Mouse (Mus musculus) thymus, postnatal 36 days (tissue): ENCODE measurements around the gene Sarnp.

ENCODE experiments used
- DNase-seq, 2 experiments: peaks; one replicate each; pipeline ENCODE4 v3.0.0; 2022; ENCODE audit warnings: mixed read lengths in 2 of 2

Gene Sarnp

DNA sequence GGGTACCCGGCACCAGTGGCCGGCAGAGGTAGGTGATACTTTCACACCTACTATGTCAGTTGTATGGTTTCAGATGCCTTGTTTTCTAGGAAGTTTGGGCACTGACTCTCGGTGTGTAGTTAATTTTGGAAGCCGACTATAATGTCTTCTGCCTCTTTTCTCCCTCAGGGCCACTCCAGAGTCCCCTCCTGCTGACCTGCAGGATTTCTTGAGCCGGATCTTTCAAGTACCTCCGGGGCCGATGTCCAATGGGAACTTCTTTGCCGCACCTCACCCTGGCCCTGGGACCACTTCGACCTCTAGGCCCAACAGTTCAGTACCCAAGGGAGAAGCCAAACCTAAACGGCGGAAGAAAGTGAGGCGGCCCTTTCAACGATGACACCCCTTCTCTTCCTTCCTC, at the start of gene Sarnp:
Gene Sarnp, plus strand, starts transcription at position 301 of the 400 bp plus-strand sequence.
- no peak for DNase-seq

- DNase-seq: no peak
Observed at GRCm38 (mm10) chr10:128772895-128773294, 44.2 kb upstream of the Sarnp start.

GRCm38 (mm10) chr10:128773685-128774084, 43.4 kb upstream of the Sarnp start:
- DNase-seq: no peak

- DNase-seq: no peak
Observed at GRCm38 (mm10) chr10:128778441-128778840, 38.7 kb upstream of the Sarnp start.

GRCm38 (mm10) chr10:128779011-128779795, 37.9 kb upstream of the Sarnp start:
- DNase-seq: peak in 1 of 2 experiments; percentile 23

DNA sequence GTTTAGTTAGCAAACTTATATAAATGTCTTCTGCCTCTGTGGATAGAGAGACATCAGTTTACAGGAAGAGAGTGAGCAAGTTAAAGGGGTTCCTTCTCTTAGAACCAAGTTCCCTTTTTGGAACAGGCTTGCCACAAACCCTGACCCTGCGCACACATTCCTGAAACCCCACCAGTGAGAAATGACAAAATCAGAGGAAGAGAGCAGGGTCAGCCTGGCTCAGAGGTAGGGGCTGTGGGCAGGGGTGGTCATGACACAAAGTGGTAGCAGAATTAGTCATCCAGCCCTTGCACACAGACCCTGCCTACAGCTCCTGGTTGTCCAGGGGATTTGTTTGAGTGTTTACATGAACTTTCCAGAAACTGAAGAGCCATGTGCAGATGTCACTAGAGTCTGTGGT, 36.9 kb upstream of the Sarnp start:
- no peak for DNase-seq

DNA sequence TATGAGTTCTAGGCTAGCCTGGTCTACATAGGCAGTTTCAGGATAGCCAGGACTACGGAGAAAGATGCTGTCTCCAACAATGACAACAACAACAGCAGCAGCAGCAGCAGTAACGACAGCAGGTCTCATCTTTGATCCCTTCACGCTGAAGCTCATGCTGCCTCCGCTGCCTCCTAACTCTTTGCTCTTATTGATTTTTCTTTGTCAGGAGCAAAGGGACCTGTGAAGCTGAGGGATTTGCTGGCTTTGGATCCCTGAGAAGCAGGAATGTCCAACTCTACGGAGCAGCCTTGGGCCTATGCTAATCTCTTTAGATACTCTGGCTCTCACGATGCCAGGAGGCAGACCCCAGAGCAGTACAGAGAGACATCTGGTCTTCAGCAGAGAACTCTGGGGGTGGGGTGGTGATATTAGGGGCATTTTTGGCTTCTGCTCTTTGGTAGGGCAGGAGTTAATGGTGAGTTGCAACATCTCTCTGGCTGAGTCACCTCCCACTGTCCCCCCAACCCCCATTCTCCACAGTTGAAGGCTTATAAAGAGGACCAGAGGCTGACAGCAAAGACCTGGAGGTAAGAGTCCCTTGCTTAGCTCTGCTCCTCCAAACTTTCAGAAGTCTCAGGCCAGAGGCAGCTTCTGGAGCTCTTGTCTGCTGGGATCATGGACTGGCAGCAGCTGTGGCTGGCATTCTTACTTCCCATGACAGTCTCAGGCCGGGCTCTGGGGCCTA, 26.6 kb upstream of the Sarnp start, which contains the start of gene Mmp19:
Gene Mmp19, plus strand, starts transcription at position 513 of the 727 bp plus-strand sequence.
- DNase-seq: no peak

DNA sequence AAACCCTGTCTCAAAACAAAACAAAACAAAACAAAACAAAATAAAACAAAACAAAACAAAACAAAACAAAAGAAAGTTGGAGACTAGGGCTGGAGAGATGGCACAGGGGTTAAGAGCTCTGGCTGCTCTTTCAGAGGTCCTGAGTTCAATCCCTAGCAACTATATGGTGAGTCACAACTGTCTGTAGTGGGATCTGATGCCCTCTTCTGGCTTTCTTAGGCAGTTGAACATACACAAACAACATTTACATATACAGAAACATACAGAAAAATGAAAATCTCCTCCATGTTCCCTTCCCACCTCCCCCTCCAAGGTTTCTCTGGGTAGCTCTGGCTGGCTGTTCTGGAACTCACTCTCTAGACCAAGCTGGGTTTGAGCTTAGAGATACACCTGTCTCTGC, 25.1 kb upstream of the Sarnp start:
- no peak for DNase-seq

DNA sequence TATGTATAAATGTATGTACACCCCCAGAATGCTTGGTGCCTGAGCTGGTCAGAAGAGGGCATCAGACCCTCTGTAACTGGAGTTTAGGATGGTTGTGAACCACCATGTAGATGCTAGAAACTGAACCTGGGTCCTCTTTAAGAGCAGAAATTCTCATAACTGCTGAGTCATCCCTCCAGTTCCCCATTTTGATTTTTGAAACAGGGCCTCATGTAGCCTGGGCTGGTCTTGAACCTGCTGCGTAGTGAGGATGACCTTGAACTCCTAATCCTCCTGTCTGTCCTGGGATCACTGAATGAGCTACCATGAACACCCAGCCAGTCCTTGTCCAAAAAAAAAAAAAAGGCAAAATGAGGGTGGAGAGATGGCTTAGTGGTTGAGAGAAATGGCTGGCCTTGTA, 23.9 kb upstream of the Sarnp start:
- DNase-seq: no peak

DNA sequence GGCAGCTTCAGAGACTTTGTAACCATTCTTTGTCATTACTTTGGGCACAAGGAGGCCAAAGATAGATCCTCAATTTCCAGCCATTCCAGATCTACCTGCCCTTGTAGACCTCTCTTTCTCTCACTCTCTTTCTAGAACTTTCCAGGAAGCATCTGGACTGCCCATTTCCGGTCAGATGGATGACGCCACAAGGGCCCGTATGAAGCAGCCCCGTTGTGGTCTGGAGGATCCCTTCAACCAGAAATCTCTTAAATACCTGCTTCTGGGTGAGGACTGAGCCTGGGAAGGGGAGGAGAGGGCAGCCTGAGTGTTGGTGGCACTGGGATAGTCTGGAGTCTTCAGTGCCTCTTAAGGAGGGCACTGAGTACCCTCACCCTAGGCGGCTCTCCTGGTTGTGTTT, 22.7 kb upstream of the Sarnp start:
- DNase-seq: no peak

GRCm38 (mm10) chr10:128795581-128795980, 21.6 kb upstream of the Sarnp start:
- DNase-seq: no peak

DNA sequence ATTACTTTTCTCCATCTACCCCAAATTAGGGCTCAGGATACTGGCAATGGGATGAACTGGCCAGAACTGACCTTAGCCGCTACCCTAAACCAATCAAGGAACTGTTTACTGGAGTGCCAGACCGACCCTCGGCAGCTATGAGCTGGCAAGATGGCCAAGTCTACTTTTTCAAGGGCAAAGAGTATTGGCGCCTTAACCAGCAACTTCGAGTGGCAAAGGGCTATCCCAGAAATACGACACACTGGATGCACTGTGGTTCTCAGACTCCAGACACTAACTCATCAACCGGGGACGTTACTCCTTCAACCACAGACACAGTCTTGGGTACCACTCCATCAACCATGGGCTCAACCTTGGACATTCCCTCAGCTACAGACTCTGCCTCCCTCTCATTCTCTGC, 18.5 kb upstream of the Sarnp start:
- DNase-seq: no peak

DNA sequence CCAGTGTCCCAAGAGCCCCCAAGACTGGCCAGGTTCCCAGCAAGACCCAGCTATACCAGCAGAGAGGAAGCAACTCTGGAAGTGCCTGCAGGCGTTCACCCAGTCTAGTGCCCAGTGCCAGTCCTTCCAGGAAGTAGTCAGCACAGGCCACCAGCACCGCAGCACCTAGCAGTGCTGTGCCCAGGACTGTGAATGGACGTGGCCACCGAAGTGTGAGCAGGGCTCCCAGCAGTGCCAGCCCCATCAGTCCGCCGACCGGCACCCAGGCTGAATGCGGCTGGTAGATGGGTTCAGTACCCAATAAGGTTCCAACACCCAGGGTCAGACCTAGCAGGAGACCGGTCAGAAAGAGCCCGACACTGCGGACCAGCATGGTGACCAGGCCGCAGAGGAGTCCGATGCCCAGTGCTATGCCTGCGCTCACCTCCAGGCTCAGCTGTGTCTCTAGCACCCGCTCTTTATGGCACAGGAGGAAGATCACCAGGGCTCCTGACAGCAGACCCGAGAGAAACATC, 15.1 kb upstream of the Sarnp start:
- DNase-seq: no peak

- DNase-seq: no peak
Observed at GRCm38 (mm10) chr10:128802956-128803355, 14.2 kb upstream of the Sarnp start.

DNA sequence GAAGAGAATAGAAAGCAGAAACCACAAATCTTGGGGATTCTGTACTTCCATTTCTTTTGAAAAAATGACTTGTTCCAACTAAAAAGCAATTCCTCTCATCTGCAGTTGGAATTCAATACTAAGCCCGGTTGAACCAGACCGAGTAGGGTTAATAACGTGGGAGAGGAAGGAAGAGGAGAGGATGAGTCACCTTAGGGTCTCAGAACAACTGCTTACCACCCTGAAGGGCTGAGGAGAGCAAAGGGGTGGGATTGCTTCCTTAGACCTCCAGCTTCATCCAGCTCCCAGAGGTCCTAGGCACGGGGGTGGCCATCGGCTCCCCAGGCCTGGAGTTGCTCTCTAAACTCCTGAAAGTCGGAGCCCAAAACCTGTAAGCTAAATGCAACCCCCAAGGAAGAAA, 13.8 kb upstream of the Sarnp start:
- DNase-seq: no peak

GRCm38 (mm10) chr10:128803771-128804270, 13.3 kb upstream of the Sarnp start, which contains the start of gene Dnajc14:
TSS of gene Dnajc14 (plus strand) at chr10:128804062.
- DNase-seq: peak in 1 of 2 experiments; percentile 38

- peak; percentile 59 to 60 for DNase-seq
Observed at GRCm38 (mm10) chr10:128804271-128805091, 12.7 kb upstream of the Sarnp start, which contains the start of gene Tmem198b. TSS of gene Tmem198b (minus strand) at chr10:128804370.

- DNase-seq: peak; percentile 95 to 97
Observed at GRCm38 (mm10) chr10:128805092-128806000, 11.8 kb upstream of the Sarnp start.

GRCm38 (mm10) chr10:128806086-128806485, 11.0 kb upstream of the Sarnp start:
- peak in 1 of 2 experiments; percentile 24 for DNase-seq

DNA sequence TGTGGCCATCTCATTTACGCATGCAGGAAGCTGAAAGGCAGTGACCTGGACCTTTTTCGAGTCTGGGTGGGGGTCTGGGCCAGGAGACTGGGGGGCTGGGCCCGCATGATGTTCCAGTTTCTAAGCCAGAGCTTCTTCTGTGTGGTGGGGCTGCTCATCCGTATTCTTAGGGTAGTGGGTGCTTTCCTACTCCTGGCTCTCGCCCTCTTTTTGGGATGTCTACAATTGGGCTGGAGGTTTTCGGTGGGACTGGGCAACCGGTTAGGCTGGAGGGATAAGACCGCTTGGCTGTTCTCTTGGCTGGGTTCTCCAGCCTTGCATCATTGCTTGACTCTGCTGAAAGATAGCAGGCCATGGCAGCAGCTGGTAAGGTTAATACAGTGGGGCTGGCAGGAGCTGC, 10.1 kb upstream of the Sarnp start:
- DNase-seq: no peak

DNA sequence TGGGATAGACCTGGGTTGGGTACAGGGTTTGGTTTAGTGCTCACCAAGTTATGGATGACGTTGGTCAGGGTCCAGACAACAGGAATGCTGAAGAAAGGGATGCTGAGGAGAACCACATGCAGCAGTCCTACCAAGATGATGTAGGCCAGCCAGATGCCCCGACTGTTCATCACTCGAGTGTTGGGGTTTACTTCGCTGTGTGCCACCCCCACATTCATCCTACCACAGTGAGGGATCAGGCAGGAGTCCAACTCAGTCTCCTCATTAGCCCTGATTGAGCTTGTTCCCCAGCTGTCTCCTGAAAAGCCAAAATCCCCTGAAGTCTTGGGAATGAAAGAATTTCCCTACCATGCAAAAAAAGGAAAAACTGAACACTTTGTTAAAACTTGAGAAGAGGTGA, 3.1 kb downstream of the Sarnp start:
- DNase-seq: no peak
